Mouse (Mus musculus) lung, postnatal 10 days (tissue): ENCODE measurements around the gene Atf6b.

Experiments
- DNase-seq: peaks from one replicate; pipeline ENCODE4 v3.0.0; 2021

Gene Atf6b

DNA sequence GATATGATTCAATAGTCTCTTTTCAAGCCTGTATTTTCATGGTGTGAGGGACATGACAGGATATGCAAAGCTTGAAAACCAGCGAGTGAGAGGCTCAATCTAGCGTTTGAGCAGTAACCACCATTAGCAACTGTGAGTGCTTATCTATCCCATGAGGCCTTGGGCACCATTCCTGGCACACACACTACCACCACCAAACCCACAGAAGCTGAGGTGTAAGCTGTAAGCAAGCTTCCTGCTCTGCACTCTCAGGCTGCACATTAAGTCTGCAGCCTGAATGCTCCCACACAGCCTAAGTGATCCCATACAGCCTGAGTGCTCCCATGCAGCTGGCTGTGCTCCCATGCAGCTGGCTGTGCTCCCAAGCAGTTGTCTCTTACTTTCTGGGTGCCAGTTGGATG is 53.7 kb downstream of the Atf6b start:
- DNase-seq: no peak
